Mouse (Mus musculus) forebrain, embryonic 10.5 days (tissue): ENCODE data around the gene Ric1. TPM values are rescaled to one million over a fixed set of nuclear protein-coding genes. Genes with fewer than 3 reads are reported as not detected.
"Not testable (repeated sequence)": the region's sequence is repeated elsewhere in the genome, so short reads cannot be mapped to it uniquely, and the experiment has no call there.

Experiments used
- DNase-seq: peaks from one replicate; pipeline ENCODE4 v3.0.0-alpha.2; 2017; ENCODE audit warnings: low spot score; ENCODE audit errors: extremely low spot score
- H3K27ac ChIP-seq: fragments of 300-500 bp; sonication (generic); 2 replicates; pipeline ENCODE4 v1.5.1; 2016; ENCODE audit warnings: mild to moderate bottlenecking
- H3K27me3 ChIP-seq: fragments of 300-500 bp; sonication (generic); 2 replicates; pipeline ENCODE4 v1.6.1; 2016; ENCODE audit warnings: mild to moderate bottlenecking; ENCODE audit not compliant: poor library complexity, severe bottlenecking
- H3K36me3 ChIP-seq: fragments of 300-500 bp; sonication (generic); replicated peaks from 2 replicates; pipeline ENCODE4 v1.6.1; 2016; ENCODE audit warnings: mild to moderate bottlenecking, moderate library complexity
- H3K4me1 ChIP-seq: fragments of 300-500 bp; sonication (generic); 2 replicates; pipeline ENCODE4 v1.6.1; 2016
- H3K4me3 ChIP-seq: fragments of 300-500 bp; sonication (generic); 2 replicates; pipeline ENCODE4 v1.5.1; 2016; ENCODE audit warnings: mild to moderate bottlenecking, moderate library complexity
- H3K9me3 ChIP-seq: fragments of 300-500 bp; sonication (generic); 2 replicates; pipeline ENCODE4 v1.6.1; 2016; ENCODE audit warnings: mild to moderate bottlenecking, moderate library complexity
- WGBS: fragments of 180-500 bp; shearing (Covaris S2); methylation state at CpG from one replicate; pipeline ENCODE4 v1.1.7; 2016; 5-methylcytosine and 5-hydroxymethylcytosine counted together
- polyA plus RNA-seq: library from polyadenylated mRNA; unstranded; fragments of >200 nt; fragmentation: Nextera tagmentation; extraction: Ambion mirVana; gene quantifications from 2 replicates; pipeline ENCODE4 v1.2.1, GENCODE M21; 2016

Ric1 gene
- polyA plus RNA-seq, 1 experiment from 2014 or later: 11.7 TPM

GRCm38 (mm10) chr19:29550618-29551017, 28.5 kb downstream of the Ric1 start:
- Histone ChIP-seq H3K36me3 (no peaks in the 10 kb centered on the region), H3K27ac (no peak overlapping the region), H3K9me3 (no peaks in the 10 kb centered on the region), H3K4me3 (no peak overlapping the region), H3K4me1 (no peaks in the 10 kb centered on the region), H3K27me3 (no peaks in the 10 kb centered on the region)
- no peak for DNase-seq
- 90% methylated on average over 2 of the region's 2 CpGs for WGBS

GRCm38 (mm10) chr19:29551128-29551527, 29.0 kb downstream of the Ric1 start:
- no peak for DNase-seq
- Histone ChIP-seq H3K9me3 (no peaks in the 10 kb centered on the region), H3K4me3 (no peak overlapping the region), H3K4me1 (no peaks in the 10 kb centered on the region), H3K36me3 (no peaks in the 10 kb centered on the region), H3K27ac (no peak overlapping the region), H3K27me3 (no peaks in the 10 kb centered on the region)
- 93% methylated on average over 1 of the region's 1 CpGs for WGBS

- not testable (repeated sequence) for H3K4me3 ChIP-seq, H3K36me3 ChIP-seq, H3K4me1 ChIP-seq, H3K27me3 ChIP-seq, H3K27ac ChIP-seq, H3K9me3 ChIP-seq, DNase-seq
- WGBS: 98% methylated on average over 1 of the region's 1 CpGs
Measured at GRCm38 (mm10) chr19:29551980-29552379, 29.9 kb downstream of the Ric1 start.

- not testable (repeated sequence) for H3K9me3 ChIP-seq, H3K27me3 ChIP-seq, H3K4me3 ChIP-seq, H3K4me1 ChIP-seq, DNase-seq, H3K36me3 ChIP-seq, H3K27ac ChIP-seq
- 92% methylated on average over 7 of the region's 7 CpGs for WGBS
Measured at GRCm38 (mm10) chr19:29557171-29557845, 35.2 kb downstream of the Ric1 start.

- peaks cover 21% of the 10 kb centered on the region for H3K36me3 ChIP-seq
- no peak for DNase-seq
- 92% methylated on average over 4 of the region's 4 CpGs for WGBS
- H3K4me1 ChIP-seq: no peaks in the 10 kb centered on the region
- H3K9me3 ChIP-seq: no peaks in the 10 kb centered on the region
- no peak overlapping the region for H3K27ac ChIP-seq
- no peaks in the 10 kb centered on the region for H3K27me3 ChIP-seq
- no peak overlapping the region for H3K4me3 ChIP-seq
Measured at GRCm38 (mm10) chr19:29562166-29562565, 40.1 kb downstream of the Ric1 start.

- H3K27ac ChIP-seq: no peak overlapping the region
Measured at GRCm38 (mm10) chr19:29562603-29563002, 40.5 kb downstream of the Ric1 start.

GRCm38 (mm10) chr19:29563258-29563779, 41.2 kb downstream of the Ric1 start:
- 76% methylated on average over 7 of the region's 7 CpGs for WGBS
- H3K36me3 ChIP-seq: peaks cover 23% of the 10 kb centered on the region
- H3K4me1 ChIP-seq: no peaks in the 10 kb centered on the region
- H3K9me3 ChIP-seq: no peaks in the 10 kb centered on the region
- H3K27ac ChIP-seq: no peak overlapping the region
- H3K27me3 ChIP-seq: no peaks in the 10 kb centered on the region
- H3K4me3 ChIP-seq: no peak overlapping the region
- peak; percentile 35 for DNase-seq

More at GRCm38 (mm10) chr19:29562603-29563002, 40.5 kb downstream of the Ric1 start:
- 80% methylated on average over 3 of the region's 3 CpGs for WGBS
- no peak overlapping the region for H3K4me3 ChIP-seq
- no peak for DNase-seq
- peaks cover 23% of the 10 kb centered on the region for H3K36me3 ChIP-seq
- no peaks in the 10 kb centered on the region for H3K4me1 ChIP-seq
- H3K27me3 ChIP-seq: no peaks in the 10 kb centered on the region
- H3K9me3 ChIP-seq: no peaks in the 10 kb centered on the region

GRCm38 (mm10) chr19:29566512-29566911, 44.4 kb downstream of the Ric1 start:
- WGBS: 87% methylated on average over 1 of the region's 1 CpGs
- DNase-seq: no peak
- Histone ChIP-seq H3K4me3 (no peak overlapping the region), H3K9me3 (no peaks in the 10 kb centered on the region), H3K36me3 (peaks cover 43% of the 10 kb centered on the region), H3K27ac (no peak overlapping the region), H3K27me3 (no peaks in the 10 kb centered on the region), H3K4me1 (no peaks in the 10 kb centered on the region)

- no peak overlapping the region for H3K27ac ChIP-seq
- no peaks in the 10 kb centered on the region for H3K4me1 ChIP-seq
- no peak overlapping the region for H3K4me3 ChIP-seq
- DNase-seq: no peak
- WGBS: 88% methylated on average over 2 of the region's 2 CpGs
- H3K27me3 ChIP-seq: no peaks in the 10 kb centered on the region
- no peaks in the 10 kb centered on the region for H3K9me3 ChIP-seq
- peaks cover 61% of the 10 kb centered on the region for H3K36me3 ChIP-seq
Measured at GRCm38 (mm10) chr19:29582439-29582838, 60.4 kb downstream of the Ric1 start.

GRCm38 (mm10) chr19:29583734-29584133, 61.7 kb downstream of the Ric1 start:
- no peaks in the 10 kb centered on the region for H3K4me1 ChIP-seq
- no peak overlapping the region for H3K4me3 ChIP-seq
- no peak for DNase-seq
- peaks cover 61% of the 10 kb centered on the region for H3K36me3 ChIP-seq
- WGBS: 87% methylated on average over 6 of the region's 6 CpGs
- no peak overlapping the region for H3K27ac ChIP-seq
- no peaks in the 10 kb centered on the region for H3K27me3 ChIP-seq
- no peaks in the 10 kb centered on the region for H3K9me3 ChIP-seq

- not testable (repeated sequence) for H3K4me1 ChIP-seq, DNase-seq, H3K4me3 ChIP-seq, H3K27ac ChIP-seq, H3K9me3 ChIP-seq, H3K27me3 ChIP-seq
- peaks cover 78% of the 10 kb centered on the region for H3K36me3 ChIP-seq
- 60% methylated on average over 3 of the region's 3 CpGs for WGBS
Measured at GRCm38 (mm10) chr19:29593783-29594182, 71.7 kb downstream of the Ric1 start.

GRCm38 (mm10) chr19:29596276-29596675, 74.2 kb downstream of the Ric1 start:
- WGBS: 98% methylated on average over 3 of the region's 3 CpGs
- no peak overlapping the region for H3K27ac ChIP-seq
- H3K36me3 ChIP-seq: peaks cover 79% of the 10 kb centered on the region
- no peak overlapping the region for H3K4me3 ChIP-seq
- no peaks in the 10 kb centered on the region for H3K27me3 ChIP-seq
- DNase-seq: no peak
- no peaks in the 10 kb centered on the region for H3K4me1 ChIP-seq
- no peaks in the 10 kb centered on the region for H3K9me3 ChIP-seq

- Histone ChIP-seq H3K9me3 (no peaks in the 10 kb centered on the region), H3K4me3 (no peak overlapping the region), H3K4me1 (no peaks in the 10 kb centered on the region), H3K36me3 (peaks cover 79% of the 10 kb centered on the region), H3K27me3 (no peaks in the 10 kb centered on the region), H3K27ac (no peak overlapping the region)
- WGBS: 90% methylated on average over 2 of the region's 2 CpGs
- no peak for DNase-seq
Measured at GRCm38 (mm10) chr19:29596985-29597384, 74.9 kb downstream of the Ric1 start.
